Mouse (Mus musculus) lung, postnatal 0 days (tissue): Measurements from ENCODE around the gene Hoxa2. TPM values are rescaled to one million over a fixed set of nuclear protein-coding genes. Genes with fewer than 3 reads are reported as not detected.
A peak's percentile ranks its signal among the peaks of the same experiment; 100 is the strongest.

Experiments used
- ATAC-seq: fragments of 200-750 bp; cut with Nextera tagmentation; 2 replicates; pipeline ENCODE4 v1.8.0; 2017; ENCODE audit warnings: moderate library complexity
- DNase-seq: peaks from one replicate; pipeline ENCODE4 v3.0.0-alpha.2; 2016; ENCODE audit warnings: low spot score
- H3K27ac ChIP-seq: fragments of 300-500 bp; sonication (generic); 2 replicates; pipeline ENCODE4 v1.5.1; 2014; ENCODE audit warnings: antibody characterized with exemption, mild to moderate bottlenecking, low read length, mixed read lengths
- H3K27me3 ChIP-seq: fragments of 300-500 bp; sonication (generic); replicated peaks from 2 replicates; pipeline ENCODE4 v1.6.1; 2014; ENCODE audit warnings: low read length, mixed read lengths; ENCODE audit not compliant: insufficient read depth
- H3K36me3 ChIP-seq: fragments of 300-500 bp; sonication (generic); 2 replicates; pipeline ENCODE4 v1.6.1; 2014; ENCODE audit warnings: low read length, mixed read lengths; ENCODE audit not compliant: insufficient read depth
- H3K4me1 ChIP-seq: fragments of 300-500 bp; sonication (generic); 2 replicates; pipeline ENCODE4 v1.6.1; 2014; ENCODE audit warnings: antibody characterized with exemption, low read depth, low read length, mixed read lengths; ENCODE audit not compliant: insufficient read depth
- H3K4me2 ChIP-seq: fragments of 300-500 bp; sonication (generic); replicated peaks from 2 replicates; pipeline ENCODE4 v1.6.1; 2014; ENCODE audit warnings: low read depth, mild to moderate bottlenecking, low read length, moderate library complexity, mixed read lengths
- H3K4me3 ChIP-seq: fragments of 300-500 bp; sonication (generic); 2 replicates; pipeline ENCODE4 v1.5.1; 2014; ENCODE audit warnings: low read depth, low read length
- H3K9ac ChIP-seq: fragments of 300-500 bp; sonication (generic); replicated peaks from 2 replicates; pipeline ENCODE4 v1.6.1; 2014; ENCODE audit warnings: low read depth, mild to moderate bottlenecking
- H3K9me3 ChIP-seq: fragments of 300-500 bp; sonication (generic); 2 replicates; pipeline ENCODE4 v1.6.1; 2016; ENCODE audit warnings: low read length, mixed read lengths
- CTCF ChIP-seq: IDR thresholded peaks from 2 replicates; pipeline ENCODE4 v1.5.1; 2016; ENCODE audit warnings: antibody characterized with exemption, mild to moderate bottlenecking
- EP300 ChIP-seq: IDR thresholded peaks from 2 replicates; pipeline ENCODE4 v1.6.1; 2016; ENCODE audit warnings: antibody characterized with exemption, mild to moderate bottlenecking, control low read depth
- WGBS: fragments of 180-500 bp; shearing (Covaris S2); extraction: QIAGEN DNeasy Blood & Tissue Kit; methylation state at CpG from one replicate; pipeline ENCODE4 v1.1.7; 2014; 5-methylcytosine and 5-hydroxymethylcytosine counted together
- polyA plus RNA-seq: library from polyadenylated mRNA; unstranded; fragments of >200 nt; fragmentation: Nextera tagmentation; extraction: Ambion mirVana; gene quantifications from 2 replicates; pipeline ENCODE4 v1.2.1, GENCODE M21; 2015

The Hoxa2 gene
- polyA plus RNA-seq, 1 experiment from 2014 or later, result 7.2 TPM

DNA sequence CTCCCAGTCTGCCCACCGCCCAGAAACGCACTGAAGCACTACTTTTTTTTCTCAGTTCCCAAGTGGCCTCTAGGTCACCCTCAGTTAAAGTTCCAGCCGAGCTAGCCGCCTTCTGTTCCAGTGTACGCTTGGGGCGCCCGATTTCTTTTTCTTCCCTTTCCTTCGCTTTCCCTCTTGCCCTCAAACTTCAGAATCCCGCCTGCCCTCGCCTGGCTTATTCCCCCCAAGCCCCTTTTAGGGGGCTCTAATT, 38.4 kb upstream of the Hoxa2 start:
- TF ChIP-seq CTCF, result no peak
- TF ChIP-seq EP300, result no peak
- Histone ChIP-seq H3K27me3 (peaks cover 26% of the 10 kb centered on the region; the same call in 1 of the 2 replicates), H3K9ac (peak overlapping the region; percentile 92), H3K27ac (peak overlapping the region; percentile 87), H3K4me3 (peak overlapping the region; percentile 60), H3K4me1 (no peaks in the 10 kb centered on the region; the same call in 1 of the 2 replicates), H3K4me2 (peak overlapping the region; percentile 55), H3K36me3 (no peaks in the 10 kb centered on the region), H3K9me3 (no peaks in the 10 kb centered on the region)
- ATAC-seq, result no peak
- WGBS, result 11% methylated on average over 10 of the region's 10 CpGs
- no peak for DNase-seq

DNA sequence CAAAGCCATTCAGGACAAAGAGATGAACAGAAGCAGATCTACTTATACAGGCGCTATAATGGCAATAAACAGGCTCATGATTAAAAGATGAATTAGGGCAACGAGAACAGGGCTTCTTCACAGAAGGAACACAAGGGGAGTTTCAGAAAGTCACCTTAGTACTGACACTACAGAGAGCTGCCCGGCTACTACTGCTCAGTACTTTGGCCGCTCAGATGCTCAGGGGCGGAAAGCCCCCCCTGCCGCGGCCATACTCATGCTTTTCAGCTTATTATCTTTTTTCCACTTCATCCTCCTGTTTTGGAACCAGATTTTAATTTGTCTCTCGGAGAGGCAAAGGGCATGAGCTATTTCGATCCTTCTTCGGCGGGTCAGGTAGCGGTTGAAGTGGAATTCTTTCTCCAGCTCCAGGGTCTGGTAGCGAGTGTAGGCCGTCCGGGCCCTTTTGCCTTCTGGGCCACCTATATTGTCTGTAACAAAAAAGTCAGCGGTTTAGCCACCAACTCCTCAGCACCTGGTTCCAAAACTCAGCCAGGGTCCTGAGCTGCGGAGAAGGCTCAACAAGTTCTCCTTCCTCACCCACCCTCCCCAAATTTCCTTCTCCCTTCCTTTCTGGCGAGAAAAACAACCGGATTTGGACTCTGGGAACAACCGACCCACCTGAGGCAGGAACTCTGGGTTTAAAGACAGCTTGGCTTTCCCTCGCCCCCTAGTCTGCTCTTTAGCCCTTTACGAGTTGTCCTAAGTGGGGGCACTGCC, 37.9 kb upstream of the Hoxa2 start:
- no peak for TF ChIP-seq CTCF
- no peak for TF ChIP-seq EP300
- WGBS, result 8% methylated on average over 22 of the region's 22 CpGs
- Histone ChIP-seq H3K9ac (peak overlapping the region; percentile 92), H3K4me3 (peak overlapping the region; percentile 60), H3K4me2 (peak overlapping the region; percentile 55), H3K27ac (peak overlapping the region; percentile 87), H3K9me3 (no peaks in the 10 kb centered on the region), H3K4me1 (no peaks in the 10 kb centered on the region; the same call in 1 of the 2 replicates), H3K27me3 (peaks cover 26% of the 10 kb centered on the region; the same call in 1 of the 2 replicates), H3K36me3 (no peaks in the 10 kb centered on the region)
- DNase-seq (no peak), ATAC-seq (no peak)

- TF ChIP-seq CTCF, result no peak
- no peak for TF ChIP-seq EP300
- Histone ChIP-seq H3K4me2 (peak overlapping the region; percentile 55), H3K9ac (peak overlapping the region; percentile 20; the same call in 1 of the 2 replicates), H3K9me3 (no peaks in the 10 kb centered on the region), H3K36me3 (no peaks in the 10 kb centered on the region), H3K4me3 (peak overlapping the region; percentile 22), H3K4me1 (no peaks in the 10 kb centered on the region; the same call in 1 of the 2 replicates), H3K27ac (peak overlapping the region; percentile 83), H3K27me3 (peaks cover 14% of the 10 kb centered on the region; the same call in 1 of the 2 replicates)
- 67% methylated on average over 1 of the region's 1 CpGs for WGBS
- DNase-seq, result no peak
- no peak for ATAC-seq
Measured at GRCm38 (mm10) chr6:52201269-52201668, 36.6 kb upstream of the Hoxa2 start.

DNA sequence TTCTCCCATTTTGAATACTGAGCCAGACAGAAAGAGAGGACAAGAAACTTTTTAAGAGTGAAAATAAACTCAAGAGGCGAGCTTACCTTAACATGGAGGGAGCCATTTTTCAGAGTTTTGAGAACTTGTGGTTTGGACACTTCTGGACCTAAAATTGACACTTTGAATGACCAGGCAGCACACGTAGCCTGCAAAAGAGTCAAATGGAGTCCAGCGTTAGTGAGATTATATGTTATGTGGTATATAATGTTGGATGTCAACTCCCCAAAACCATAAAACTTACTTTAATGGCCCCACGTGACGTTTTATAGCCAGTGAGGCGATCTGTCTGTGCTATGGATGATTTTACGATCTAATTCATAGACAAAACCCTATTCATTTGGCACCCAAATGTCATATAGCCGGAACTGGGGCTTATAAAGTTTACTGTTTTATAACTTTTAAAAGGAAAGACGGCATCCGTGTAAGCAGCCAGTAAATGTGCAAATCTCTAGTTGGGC, 36.2 kb upstream of the Hoxa2 start:
- Histone ChIP-seq H3K4me2 (peak overlapping the region; percentile 55), H3K4me3 (peak overlapping the region; percentile 22), H3K27me3 (peaks cover 9% of the 10 kb centered on the region; the same call in 1 of the 2 replicates), H3K9me3 (no peaks in the 10 kb centered on the region), H3K4me1 (no peaks in the 10 kb centered on the region; the same call in 1 of the 2 replicates), H3K9ac (peak overlapping the region; percentile 20), H3K36me3 (no peaks in the 10 kb centered on the region), H3K27ac (peak overlapping the region; percentile 83)
- TF ChIP-seq CTCF (no peak), EP300 (no peak)
- ATAC-seq (no peak), DNase-seq (no peak)
- WGBS, result 21% methylated on average over 10 of the region's 10 CpGs

DNA sequence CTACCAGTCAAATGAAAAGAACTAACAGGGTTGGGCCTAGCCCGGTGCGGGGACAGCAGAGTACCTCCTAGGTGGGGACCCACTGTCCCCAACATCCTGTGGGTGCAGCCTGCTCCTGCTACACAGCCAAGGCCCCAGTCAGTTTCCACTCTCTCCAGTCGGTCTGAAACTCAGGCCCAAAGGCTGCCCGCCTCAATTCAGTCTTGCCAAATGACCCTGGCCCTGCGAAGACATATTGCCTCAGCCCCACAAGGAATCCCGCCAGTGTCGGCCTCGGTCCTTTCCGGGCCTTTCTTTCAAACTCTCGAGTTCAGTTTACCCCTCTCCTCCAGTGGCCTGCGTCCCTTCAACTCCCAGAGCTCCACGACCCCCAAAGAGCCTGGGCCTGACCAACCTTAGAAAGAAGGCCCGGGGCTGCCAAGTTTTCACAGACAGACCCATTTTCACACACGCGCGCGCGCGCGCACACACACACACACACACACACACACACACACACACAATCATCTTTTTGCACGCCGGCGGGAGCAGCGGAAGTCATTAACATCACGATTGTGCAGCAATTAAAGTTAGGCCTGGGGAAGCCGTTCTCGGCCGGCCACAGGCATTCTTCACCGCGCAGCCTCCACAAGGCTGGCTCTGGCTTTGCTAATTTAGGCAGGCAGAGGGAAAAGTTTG, 35.6 kb upstream of the Hoxa2 start:
- Histone ChIP-seq H3K27me3 (peaks cover 9% of the 10 kb centered on the region; the same call in 1 of the 2 replicates), H3K4me3 (peak overlapping the region; percentile 22; the same call in 1 of the 2 replicates), H3K9me3 (no peaks in the 10 kb centered on the region), H3K4me2 (peak overlapping the region; percentile 55), H3K36me3 (no peaks in the 10 kb centered on the region), H3K9ac (peak overlapping the region; percentile 20; the same call in 1 of the 2 replicates), H3K27ac (peak overlapping the region; percentile 83), H3K4me1 (no peaks in the 10 kb centered on the region; the same call in 1 of the 2 replicates)
- no peak for TF ChIP-seq EP300
- 9% methylated on average over 30 of the region's 30 CpGs for WGBS
- DNase-seq (peak; percentile 76), ATAC-seq (no peak)

GRCm38 (mm10) chr6:52197271-52197670, 32.6 kb upstream of the Hoxa2 start:
- H3K4me3 ChIP-seq, result no peak overlapping the region
- peak overlapping the region; percentile 25 for H3K4me2 ChIP-seq
- H3K9me3 ChIP-seq, result no peaks in the 10 kb centered on the region
- H3K9ac ChIP-seq, result no peak overlapping the region
- ATAC-seq (peak; percentile 84), DNase-seq (peak; percentile 91)
- no peaks in the 10 kb centered on the region for H3K36me3 ChIP-seq
- peak overlapping the region; percentile 76 for H3K27ac ChIP-seq
- TF ChIP-seq EP300, result no peak; the same call in 1 of the 2 replicates
- peak; percentile 71 for TF ChIP-seq CTCF
- WGBS, result 12% methylated on average over 10 of the region's 10 CpGs
- 0 out of 2 replicates have a peak, but pooled peaks cover 9% of the 10 kb centered on the region for H3K27me3 ChIP-seq
- no peaks in the 10 kb centered on the region for H3K4me1 ChIP-seq
